ENCODE assay signal across 11 mouse cellular contexts in genomic region chr8:123337475-123337874, GRCm38 (mm10).
"Had no signal": no experiment of that assay in that cellular context is flagged by ENCODE, and none has a peak within 500 bp of the region (broad histone marks: within the 10 kb centered on the region; RNA-seq: fewer than 3 reads in every experiment).

No protein-coding gene starts in this region.

- H3K4me3 ChIP-seq: hindbrain, embryonic 10.5 days; left cerebral cortex, adult 2 months; limb, embryonic 15.5 days; liver, embryonic 12.5 days; midbrain, embryonic 12.5 days had no signal

- H3K36me3 ChIP-seq: limb, embryonic 15.5 days; liver, embryonic 12.5 days; midbrain, embryonic 12.5 days had no signal

- H3K9me3 ChIP-seq: limb, embryonic 15.5 days; liver, embryonic 12.5 days; midbrain, embryonic 12.5 days had no signal

- H3K27me3 ChIP-seq: midbrain, embryonic 12.5 days had no signal

- H3K27ac ChIP-seq: hindbrain, embryonic 10.5 days; hindbrain, embryonic 14.5 days; kidney, postnatal 0 days; left cerebral cortex, adult 2 months; limb, embryonic 15.5 days; liver, embryonic 12.5 days; midbrain, embryonic 12.5 days had no signal

- ATAC-seq: liver, embryonic 12.5 days; midbrain, embryonic 16.5 days had no signal

- H3K4me2 ChIP-seq: hindbrain, embryonic 14.5 days; limb, embryonic 15.5 days; liver, embryonic 12.5 days; midbrain, embryonic 12.5 days had no signal

- DNase-seq: right cerebral cortex, postnatal 14 days; thymus, adult 2 months; thymus, postnatal 25 days had no signal

- H3K9ac ChIP-seq: hindbrain, embryonic 14.5 days; limb, embryonic 15.5 days; liver, embryonic 12.5 days; midbrain, embryonic 12.5 days had no signal
